Mouse (Mus musculus) intestine, postnatal 0 days (tissue): Measurements from ENCODE around the gene Chgb. TPM values are rescaled to one million over a fixed set of nuclear protein-coding genes. Genes with fewer than 3 reads are reported as not detected.

Experiments
- ATAC-seq: fragments of 200-750 bp; cut with Nextera tagmentation; 2 replicates; pipeline ENCODE4 v1.8.0; 2017; ENCODE audit warnings: mild to moderate bottlenecking, moderate TSS enrichment, moderate library complexity
- H3K27ac ChIP-seq: fragments of 300-500 bp; sonication (generic); 2 replicates; pipeline ENCODE4 v1.5.1; 2014; ENCODE audit warnings: mild to moderate bottlenecking, low read depth, low read length, moderate library complexity
- H3K27me3 ChIP-seq: fragments of 300-500 bp; sonication (generic); replicated peaks from 2 replicates; pipeline ENCODE4 v1.6.1; 2014; ENCODE audit warnings: low read length, mixed read lengths; ENCODE audit not compliant: control insufficient read depth, insufficient read depth
- H3K36me3 ChIP-seq: fragments of 300-500 bp; sonication (generic); 2 replicates; pipeline ENCODE4 v1.6.1; 2014; ENCODE audit warnings: mild to moderate bottlenecking, moderate library complexity; ENCODE audit not compliant: control insufficient read depth, insufficient read depth
- H3K4me1 ChIP-seq: fragments of 300-500 bp; sonication (generic); replicated peaks from 2 replicates; pipeline ENCODE4 v1.6.1; 2014; ENCODE audit warnings: antibody characterized with exemption, low read length, mixed read lengths; ENCODE audit not compliant: control insufficient read depth, insufficient read depth
- H3K4me2 ChIP-seq: fragments of 300-500 bp; sonication (generic); replicated peaks from 2 replicates; pipeline ENCODE4 v1.6.1; 2014; ENCODE audit warnings: low read depth, mild to moderate bottlenecking, moderate library complexity
- H3K4me3 ChIP-seq: fragments of 300-500 bp; sonication (generic); 2 replicates; pipeline ENCODE4 v1.5.1; 2014; ENCODE audit warnings: low read depth, low read length
- H3K9ac ChIP-seq: fragments of 300-500 bp; sonication (generic); 2 replicates; pipeline ENCODE4 v1.6.1; 2014; ENCODE audit warnings: mild to moderate bottlenecking, low read depth, low read length
- H3K9me3 ChIP-seq: fragments of 300-500 bp; sonication (generic); 2 replicates; pipeline ENCODE4 v1.6.1; 2016; ENCODE audit warnings: mixed run types; ENCODE audit not compliant: control insufficient read depth
- CTCF ChIP-seq: sonication (generic); IDR thresholded peaks from 2 replicates; pipeline ENCODE4 v1.5.1; 2016; ENCODE audit warnings: low read depth, mild to moderate bottlenecking, control low read depth, antibody characterized with exemption, moderate library complexity
- WGBS: fragments of 180-500 bp; shearing (Covaris S2); extraction: QIAGEN DNeasy Blood & Tissue Kit; methylation state at CpG from one replicate; pipeline ENCODE4 v1.1.7; 2014; 5-methylcytosine and 5-hydroxymethylcytosine counted together
- polyA plus RNA-seq: library from polyadenylated mRNA; unstranded; fragments of >200 nt; fragmentation: Nextera tagmentation; extraction: Ambion mirVana; gene quantifications from 2 replicates; pipeline ENCODE4 v1.2.1, GENCODE M21; 2015

Chgb gene
- polyA plus RNA-seq, 1 experiment from 2014 or later: 46.3 TPM

DNA sequence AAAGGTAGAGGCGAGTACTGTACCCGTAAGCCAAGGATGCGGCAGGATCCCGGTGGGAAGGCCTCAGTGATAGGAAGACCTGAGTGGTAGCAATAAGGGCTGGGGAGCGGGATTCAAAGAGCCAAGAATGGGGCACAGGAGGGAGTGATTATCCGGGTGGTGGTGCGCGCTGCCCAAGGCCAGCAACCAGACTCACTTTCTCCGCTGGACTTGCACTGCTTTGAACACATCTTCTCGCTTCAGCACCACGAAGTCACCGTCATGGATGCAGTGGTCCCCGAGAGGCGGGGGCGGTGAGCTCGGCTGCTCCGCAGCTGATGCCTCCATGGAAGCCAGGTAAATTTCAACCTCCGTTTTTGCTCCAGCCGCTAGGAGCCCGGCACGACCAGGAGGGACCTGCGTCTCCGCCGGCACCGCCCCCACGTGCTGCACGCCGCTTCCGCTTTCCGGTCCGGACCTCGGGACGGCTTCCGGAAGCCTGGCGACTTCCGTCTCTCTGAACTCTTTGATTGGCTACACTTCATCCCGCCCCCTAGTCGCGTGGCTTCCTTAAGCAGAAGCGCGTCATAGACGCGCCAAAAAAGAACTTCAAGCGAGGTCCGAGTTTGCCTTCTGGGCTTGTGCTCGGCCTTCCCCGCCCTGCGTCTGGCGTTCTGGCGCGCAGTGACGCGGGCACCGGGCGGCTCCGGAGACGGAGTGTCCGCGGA is 34.7 kb downstream of the Chgb start, which contains the start of the genes Trmt6 and Mcm8:
Gene Trmt6, minus strand, starts transcription at position 448 of the 707 bp plus-strand sequence.
Gene Mcm8, plus strand, starts transcription at position 534 of the 707 bp plus-strand sequence.
- Histone ChIP-seq H3K9me3 (no peaks in the 10 kb centered on the region), H3K36me3 (peaks cover 14% of the 10 kb centered on the region), H3K9ac (peak within 1 kb of the TSS; percentile 70), H3K4me2 (peak within 1 kb of the TSS; percentile 83), H3K27me3 (no peaks in the 10 kb centered on the region), H3K4me1 (0 out of 2 replicates have a peak, but pooled peaks cover 4% of the 10 kb centered on the region), H3K27ac (peak within 1 kb of the TSS; percentile 66), H3K4me3 (peak within 1 kb of the TSS; percentile 70)
- under 1% methylated on average over 59 of the region's 59 CpGs for WGBS
- ATAC-seq: peak; percentile 100
- TF ChIP-seq CTCF: peak; percentile 51

DNA sequence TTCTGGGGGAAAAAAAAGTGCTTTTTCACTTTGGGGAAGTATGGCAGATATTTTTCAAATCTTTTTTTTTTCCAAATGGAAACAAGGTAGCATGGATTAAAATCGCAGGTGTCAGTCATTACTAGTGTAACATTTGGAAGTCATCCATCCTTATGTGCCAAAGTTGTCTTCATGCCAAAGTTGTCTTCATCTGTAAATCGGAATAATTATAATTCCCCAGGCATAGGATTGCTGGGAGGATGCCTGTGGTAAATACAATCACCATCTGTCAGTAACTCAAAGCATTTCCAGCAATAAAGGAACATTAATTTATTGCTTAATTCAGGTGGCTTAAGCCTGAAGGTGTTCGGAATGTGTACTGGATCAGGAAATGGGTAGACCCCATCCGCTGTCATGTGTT is 60.0 kb downstream of the Chgb start:
- TF ChIP-seq CTCF: no peak
- no peaks in the 10 kb centered on the region for H3K9me3 ChIP-seq
- H3K4me3 ChIP-seq: no peak overlapping the region
- no peak for ATAC-seq
- H3K4me2 ChIP-seq: no peak overlapping the region
- H3K36me3 ChIP-seq: peaks cover 3% of the 10 kb centered on the region; the same call in 1 of the 2 replicates
- H3K4me1 ChIP-seq: no peaks in the 10 kb centered on the region
- no peak overlapping the region for H3K9ac ChIP-seq
- WGBS: 94% methylated on average over 4 of the region's 4 CpGs
- H3K27ac ChIP-seq: no peak overlapping the region
- H3K27me3 ChIP-seq: no peaks in the 10 kb centered on the region

Other genes with a start within 250 kb of the Chgb start
- 33.7 and 34.3 TPM in 2 replicates for gene Gpcpd1, start 193.5 kb upstream of the Chgb start, polyA plus RNA-seq
- 11.2 and 11.7 TPM in 2 replicates for gene Shld1, start 94.3 kb upstream of the Chgb start, polyA plus RNA-seq
- 35.5 and 38.4 TPM in 2 replicates for gene Trmt6, start 34.8 kb downstream of the Chgb start, polyA plus RNA-seq
- gene Mcm8, start 34.9 kb downstream of the Chgb start, polyA plus RNA-seq: 2.5 and 3.5 TPM in 2 replicates
- gene Crls1, start 65.4 kb downstream of the Chgb start, polyA plus RNA-seq: 36.6 and 39.0 TPM in 2 replicates
- gene Lrrn4, start 99.6 kb downstream of the Chgb start, polyA plus RNA-seq: 9.5 and 9.8 TPM in 2 replicates
- gene Fermt1, start 164.6 kb downstream of the Chgb start, polyA plus RNA-seq: 69.7 and 77.5 TPM in 2 replicates